Mouse (Mus musculus) embryonic facial prominence, embryonic 14.5 days (tissue): ENCODE results near the gene Atoh1. TPM values are rescaled to one million over a fixed set of nuclear protein-coding genes. Genes with fewer than 3 reads are reported as not detected.

ENCODE experiments used
- ATAC-seq: fragments of 200-750 bp; cut with Nextera tagmentation; 2 replicates; pipeline ENCODE4 v1.8.0; 2017; ENCODE audit warnings: low read depth, moderate number of reproducible peaks, moderate TSS enrichment
- DNase-seq: peaks from one replicate; pipeline ENCODE4 v3.0.0-alpha.2; 2015; ENCODE audit warnings: low spot score
- H3K27ac ChIP-seq: fragments of 300-500 bp; sonication (generic); replicated peaks from 2 replicates; pipeline ENCODE4 v1.5.1; 2014; ENCODE audit warnings: low read depth, mild to moderate bottlenecking, low read length, moderate library complexity
- H3K27me3 ChIP-seq: fragments of 300-500 bp; sonication (generic); replicated peaks from 2 replicates; pipeline ENCODE4 v1.6.1; 2014; ENCODE audit warnings: low read length; ENCODE audit not compliant: control insufficient read depth, insufficient read depth
- H3K36me3 ChIP-seq: fragments of 300-500 bp; sonication (generic); 2 replicates; pipeline ENCODE4 v1.6.1; 2014; ENCODE audit warnings: low read length, mixed read lengths; ENCODE audit not compliant: control insufficient read depth, insufficient read depth
- H3K4me1 ChIP-seq: fragments of 300-500 bp; sonication (generic); 2 replicates; pipeline ENCODE4 v1.6.1; 2014; ENCODE audit warnings: antibody characterized with exemption, low read length; ENCODE audit not compliant: control insufficient read depth, insufficient read depth
- H3K4me2 ChIP-seq: fragments of 300-500 bp; sonication (generic); 2 replicates; pipeline ENCODE4 v1.6.1; 2014; ENCODE audit warnings: low read depth, mild to moderate bottlenecking, low read length, moderate library complexity, mixed read lengths
- H3K4me3 ChIP-seq: fragments of 300-500 bp; sonication (generic); 2 replicates; pipeline ENCODE4 v1.5.1; 2014; ENCODE audit warnings: low read depth, mild to moderate bottlenecking, low read length
- H3K9ac ChIP-seq: fragments of 300-500 bp; sonication (generic); 2 replicates; pipeline ENCODE4 v1.6.1; 2014; ENCODE audit warnings: low read depth, mild to moderate bottlenecking, low read length, moderate library complexity, mixed read lengths
- H3K9me3 ChIP-seq: fragments of 300-500 bp; sonication (generic); 2 replicates; pipeline ENCODE4 v1.6.1; 2016; ENCODE audit warnings: low read length; ENCODE audit not compliant: control insufficient read depth
- WGBS: fragments of 180-500 bp; shearing (Covaris S2); extraction: QIAGEN DNeasy Blood & Tissue Kit; methylation state at CpG from one replicate; pipeline ENCODE4 v1.1.7; 2014; 5-methylcytosine and 5-hydroxymethylcytosine counted together
- polyA plus RNA-seq: library from polyadenylated mRNA; unstranded; fragments of >200 nt; fragmentation: Nextera tagmentation; extraction: Ambion mirVana; gene quantifications from 2 replicates; pipeline ENCODE4 v1.2.1, GENCODE M21; 2014

Gene Atoh1
- polyA plus RNA-seq, 1 experiment from 2014 or later, result 0.68 TPM

- H3K4me3 ChIP-seq, result no peak overlapping the region
- H3K27ac ChIP-seq, result no peak overlapping the region
- H3K4me2 ChIP-seq, result no peak overlapping the region
- no peaks in the 10 kb centered on the region for H3K27me3 ChIP-seq
- ATAC-seq, result no peak
- H3K9ac ChIP-seq, result no peak overlapping the region
- 83% methylated on average over 2 of the region's 2 CpGs for WGBS
- H3K4me1 ChIP-seq, result no peaks in the 10 kb centered on the region
- H3K36me3 ChIP-seq, result no peaks in the 10 kb centered on the region
- no peak for DNase-seq
- no peaks in the 10 kb centered on the region for H3K9me3 ChIP-seq
Measured at GRCm38 (mm10) chr6:64754515-64754914, 25.6 kb downstream of the Atoh1 start.

DNA sequence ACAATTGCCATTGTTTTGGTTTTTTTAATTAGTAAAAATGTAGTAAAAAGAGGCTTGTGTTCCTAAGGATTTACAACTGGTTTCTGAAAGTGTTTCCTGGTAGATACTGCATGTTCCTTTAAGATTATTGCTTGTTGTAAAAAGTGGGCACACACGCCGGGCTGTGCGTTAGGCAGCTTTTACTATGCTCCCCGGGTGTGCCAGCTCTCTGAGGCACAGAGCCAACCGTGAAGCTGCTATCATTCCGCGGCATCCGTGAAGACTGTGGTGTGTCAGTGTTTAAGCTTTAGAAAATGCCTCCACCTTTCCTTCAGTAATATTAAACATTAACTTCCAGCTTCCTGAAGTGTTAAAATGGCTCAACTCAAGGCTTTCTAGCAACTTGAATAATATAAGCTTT is 35.0 kb downstream of the Atoh1 start:
- no peak overlapping the region for H3K4me2 ChIP-seq
- no peak overlapping the region for H3K9ac ChIP-seq
- H3K4me3 ChIP-seq, result no peak overlapping the region
- ATAC-seq (no peak), DNase-seq (no peak)
- WGBS, result 56% methylated on average over 8 of the region's 8 CpGs
- no peaks in the 10 kb centered on the region for H3K4me1 ChIP-seq
- no peaks in the 10 kb centered on the region for H3K27me3 ChIP-seq
- H3K27ac ChIP-seq, result no peak overlapping the region
- no peaks in the 10 kb centered on the region for H3K9me3 ChIP-seq
- H3K36me3 ChIP-seq, result no peaks in the 10 kb centered on the region

GRCm38 (mm10) chr6:64773430-64773829 is 44.5 kb downstream of the Atoh1 start:
- 15% methylated on average over 7 of the region's 7 CpGs for WGBS
- Histone ChIP-seq H3K4me2 (no peak overlapping the region), H3K36me3 (no peaks in the 10 kb centered on the region), H3K27ac (no peak overlapping the region), H3K9ac (no peak overlapping the region), H3K4me1 (no peaks in the 10 kb centered on the region), H3K4me3 (no peak overlapping the region), H3K27me3 (no peaks in the 10 kb centered on the region), H3K9me3 (no peaks in the 10 kb centered on the region)
- no peak for ATAC-seq
- no peak for DNase-seq
